Mouse (Mus musculus) stomach, embryonic 14.5 days (tissue): ENCODE measurements around the gene Slc39a13. TPM values are rescaled to one million over a fixed set of nuclear protein-coding genes. Genes with fewer than 3 reads are reported as not detected.
"Not testable (repeated sequence)": the region's sequence is repeated elsewhere in the genome, so short reads cannot be mapped to it uniquely, and the experiment has no call there.

Experiments
- ATAC-seq: fragments of 200-750 bp; cut with Nextera tagmentation; 2 replicates; pipeline ENCODE4 v1.8.0; 2017; ENCODE audit warnings: low read depth, moderate TSS enrichment; ENCODE audit not compliant: insufficient number of reproducible peaks, insufficient read depth, low FRiP score
- H3K27ac ChIP-seq: fragments of 300-500 bp; sonication (generic); 2 replicates; pipeline ENCODE4 v1.5.1; 2014; ENCODE audit warnings: mild to moderate bottlenecking, low read length, moderate library complexity, mixed read lengths
- H3K27me3 ChIP-seq: fragments of 300-500 bp; sonication (generic); 2 replicates; pipeline ENCODE4 v1.6.1; 2014; ENCODE audit warnings: low read length, control low read depth, mixed read lengths; ENCODE audit not compliant: control insufficient read depth, insufficient read depth
- H3K36me3 ChIP-seq: fragments of 300-500 bp; sonication (generic); 2 replicates; pipeline ENCODE4 v1.6.1; 2014; ENCODE audit warnings: mild to moderate bottlenecking, control low read depth, low read length, moderate library complexity, mixed read lengths; ENCODE audit not compliant: control insufficient read depth, insufficient read depth
- H3K4me1 ChIP-seq: fragments of 300-500 bp; sonication (generic); 2 replicates; pipeline ENCODE4 v1.6.1; 2014; ENCODE audit warnings: low read length, control low read depth, mixed read lengths; ENCODE audit not compliant: control insufficient read depth, insufficient read depth
- H3K4me2 ChIP-seq: fragments of 300-500 bp; sonication (generic); replicated peaks from 2 replicates; pipeline ENCODE4 v1.6.1; 2014; ENCODE audit warnings: low read depth, low read length, control low read depth
- H3K4me3 ChIP-seq: fragments of 300-500 bp; sonication (generic); 2 replicates; pipeline ENCODE4 v1.5.1; 2014; ENCODE audit warnings: low read depth, low read length, control low read depth
- H3K9ac ChIP-seq: fragments of 300-500 bp; sonication (generic); replicated peaks from 2 replicates; pipeline ENCODE4 v1.6.1; 2014; ENCODE audit warnings: low read depth, mild to moderate bottlenecking, control low read depth, low read length, moderate library complexity, mixed read lengths
- H3K9me3 ChIP-seq: fragments of 300-500 bp; sonication (generic); 2 replicates; pipeline ENCODE4 v1.6.1; 2016; ENCODE audit warnings: low read depth, low read length, control low read depth; ENCODE audit not compliant: control insufficient read depth
- WGBS: fragments of 180-500 bp; shearing (Covaris S2); extraction: QIAGEN DNeasy Blood & Tissue Kit; methylation state at CpG from one replicate; pipeline ENCODE4 v1.1.7; 2014; 5-methylcytosine and 5-hydroxymethylcytosine counted together
- polyA plus RNA-seq: library from polyadenylated mRNA; unstranded; fragments of >200 nt; fragmentation: Nextera tagmentation; extraction: Ambion mirVana; gene quantifications from 2 replicates; pipeline ENCODE4 v1.2.1, GENCODE M21; 2014

Slc39a13 gene
- polyA plus RNA-seq, 1 experiment from 2014 or later, result 45.8 TPM

- H3K27ac ChIP-seq, H3K4me1 ChIP-seq, H3K27me3 ChIP-seq, H3K9ac ChIP-seq, ATAC-seq, H3K9me3 ChIP-seq, H3K4me3 ChIP-seq, H3K4me2 ChIP-seq: not testable (repeated sequence)
- 97% methylated on average over 7 of the region's 7 CpGs for WGBS
- peaks cover 18% of the 10 kb centered on the region; the same call in 1 of the 2 replicates for H3K36me3 ChIP-seq
These were observed 48.0 kb downstream of the Slc39a13 start for GRCm38 (mm10) chr2:91022266-91022665.

DNA sequence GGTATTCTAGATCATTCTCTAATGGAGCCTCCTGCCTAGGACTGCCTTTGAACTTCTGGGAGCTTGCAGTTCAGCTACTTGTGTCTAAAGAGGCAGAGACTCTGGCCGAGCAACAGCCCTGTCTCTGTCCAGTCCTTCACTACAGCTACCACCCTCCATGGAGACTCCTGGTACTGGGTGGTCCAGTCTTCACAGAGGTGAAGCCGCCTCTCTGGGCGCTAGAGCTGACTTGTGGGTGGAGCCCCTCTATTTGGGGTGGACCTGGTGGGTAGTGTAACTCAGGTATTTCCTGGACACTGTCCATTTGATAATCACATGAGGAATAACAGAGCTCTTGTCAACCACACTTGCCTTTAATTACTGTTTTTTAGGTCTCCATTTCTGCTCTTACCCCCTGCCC is 50.3 kb downstream of the Slc39a13 start:
- ATAC-seq, result no peak
- H3K4me3 ChIP-seq, result no peak overlapping the region

DNA sequence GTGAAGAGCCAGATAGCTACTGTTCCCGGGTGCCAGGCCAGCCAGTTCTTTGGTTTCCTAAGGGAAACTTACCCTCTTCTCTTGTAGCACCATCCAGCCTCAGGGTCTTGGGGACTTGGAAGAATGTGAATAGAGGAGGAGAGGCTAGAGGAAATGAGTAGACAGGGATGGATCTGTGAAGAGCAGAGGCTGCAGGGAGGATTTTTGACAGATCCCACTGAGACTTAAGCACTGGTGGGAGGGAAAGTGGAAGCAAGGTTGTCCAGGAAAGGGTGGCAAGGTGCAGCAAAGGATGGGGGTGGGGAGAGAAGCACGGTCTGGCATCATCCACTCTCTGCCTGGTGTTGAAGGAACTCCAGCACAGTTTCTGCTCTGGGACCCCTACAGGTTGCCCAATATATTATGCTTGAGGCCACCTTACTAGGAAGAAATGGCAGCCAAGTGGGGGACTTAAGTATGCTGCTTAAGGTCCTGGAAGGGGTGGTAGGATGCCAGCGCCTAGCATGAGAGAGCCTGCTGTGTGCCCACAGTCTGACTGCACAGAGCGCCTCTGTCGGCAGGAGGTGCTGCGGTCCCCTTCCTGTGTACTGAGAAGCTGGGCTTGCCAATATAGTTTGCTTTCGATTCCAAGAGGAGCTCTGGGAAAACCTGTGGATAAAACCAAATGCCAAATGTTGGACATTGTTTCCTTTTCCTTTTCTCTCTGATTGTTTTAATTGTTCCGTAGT is 52.0 kb downstream of the Slc39a13 start:
- no peak overlapping the region for H3K9ac ChIP-seq
- whole genome bisulfite sequencing, result 82% methylated on average over 8 of the region's 8 CpGs
- H3K9me3 ChIP-seq, result no peaks in the 10 kb centered on the region
- H3K36me3 ChIP-seq, result peaks cover 52% of the 10 kb centered on the region
- no peak for ATAC-seq
- H3K27me3 ChIP-seq, result no peaks in the 10 kb centered on the region
- H3K4me1 ChIP-seq, result no peaks in the 10 kb centered on the region
- H3K27ac ChIP-seq, result no peak overlapping the region
- no peak overlapping the region for H3K4me2 ChIP-seq
- H3K4me3 ChIP-seq, result no peak overlapping the region

More for the DNA sequence above, 50.3 kb downstream of the Slc39a13 start:
- no peak overlapping the region for H3K27ac ChIP-seq
- no peak overlapping the region for H3K9ac ChIP-seq
- no peak overlapping the region for H3K4me2 ChIP-seq
- no peaks in the 10 kb centered on the region for H3K4me1 ChIP-seq
- peaks cover 37% of the 10 kb centered on the region for H3K36me3 ChIP-seq
- H3K9me3 ChIP-seq, result no peaks in the 10 kb centered on the region
- WGBS, result 90% methylated on average over 3 of the region's 3 CpGs
- no peaks in the 10 kb centered on the region for H3K27me3 ChIP-seq

DNA sequence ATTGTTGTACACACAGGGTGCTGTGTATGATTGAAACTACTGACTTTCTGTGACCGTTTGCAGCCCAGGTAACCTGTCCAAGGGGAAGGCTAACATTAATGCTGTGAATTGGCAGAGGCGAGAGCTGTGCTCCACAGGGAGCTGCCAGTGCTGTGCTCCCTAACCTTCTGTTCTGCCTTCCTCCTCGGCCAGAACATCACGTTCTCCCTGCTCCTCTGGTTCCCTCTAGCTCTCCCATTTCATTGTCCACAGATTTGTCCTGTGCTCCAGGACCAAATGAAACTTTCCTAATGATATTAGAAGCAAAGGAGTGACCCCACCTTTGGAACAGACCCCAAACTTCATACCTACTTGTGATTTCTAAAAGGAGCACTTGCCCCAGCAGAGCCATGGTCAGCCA is 54.8 kb downstream of the Slc39a13 start:
- no peaks in the 10 kb centered on the region for H3K4me1 ChIP-seq
- no peak for ATAC-seq
- no peaks in the 10 kb centered on the region for H3K27me3 ChIP-seq
- no peaks in the 10 kb centered on the region for H3K9me3 ChIP-seq
- peaks cover 71% of the 10 kb centered on the region for H3K36me3 ChIP-seq
- 91% methylated on average over 4 of the region's 4 CpGs for WGBS
- H3K9ac ChIP-seq, result no peak overlapping the region
- H3K27ac ChIP-seq, result no peak overlapping the region
- no peak overlapping the region for H3K4me3 ChIP-seq
- H3K4me2 ChIP-seq, result no peak overlapping the region

DNA sequence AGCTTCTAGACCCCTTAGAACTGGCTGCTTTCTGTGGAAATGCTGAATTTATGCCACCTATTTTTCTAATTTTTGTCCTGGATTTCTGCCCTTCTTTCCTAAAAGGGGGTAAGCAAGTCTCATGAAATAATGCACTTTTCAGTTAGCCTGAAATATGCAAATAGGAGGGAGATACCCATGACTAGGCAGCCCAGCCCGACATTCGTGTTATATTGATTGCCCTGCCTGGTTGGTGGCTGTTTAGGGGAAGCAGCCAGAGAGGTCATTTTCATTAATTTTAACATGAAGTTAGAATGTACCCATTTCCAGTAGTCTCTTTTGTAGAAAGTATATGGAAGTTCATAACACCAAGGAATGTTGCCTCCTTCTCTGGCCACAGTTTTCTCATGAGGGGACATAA is 56.3 kb downstream of the Slc39a13 start:
- no peaks in the 10 kb centered on the region for H3K4me1 ChIP-seq
- no peaks in the 10 kb centered on the region for H3K27me3 ChIP-seq
- no peak for ATAC-seq
- H3K9ac ChIP-seq, result no peak overlapping the region
- H3K4me2 ChIP-seq, result no peak overlapping the region
- no peaks in the 10 kb centered on the region for H3K9me3 ChIP-seq
- H3K36me3 ChIP-seq, result peaks cover 80% of the 10 kb centered on the region
- whole genome bisulfite sequencing, result 83% methylated on average over 2 of the region's 2 CpGs
- no peak overlapping the region for H3K4me3 ChIP-seq
- H3K27ac ChIP-seq, result no peak overlapping the region

Other genes with a start within 250 kb of the Slc39a13 start
- 226 and 234 TPM in 2 replicates for gene Mtch2, start 223.3 kb downstream of the Slc39a13 start, polyA plus RNA-seq
- gene C1qtnf4, start 184.6 kb downstream of the Slc39a13 start, polyA plus RNA-seq, result 10.8 and 12.9 TPM in 2 replicates
- 30.3 and 37.0 TPM in 2 replicates for gene Kbtbd4, start 165.7 kb downstream of the Slc39a13 start, polyA plus RNA-seq
- gene Ndufs3, start 165.6 kb downstream of the Slc39a13 start, polyA plus RNA-seq, result 216 and 220 TPM in 2 replicates
- gene Celf1, start 130.0 kb downstream of the Slc39a13 start, polyA plus RNA-seq, result 71.0 and 75.1 TPM in 2 replicates
- 1.3 and 1.6 TPM in 2 replicates for gene Rapsn, start 34.8 kb downstream of the Slc39a13 start, polyA plus RNA-seq
- 302 and 313 TPM in 2 replicates for gene Psmc3, start 16.4 kb downstream of the Slc39a13 start, polyA plus RNA-seq
- 6.0 and 6.1 TPM in 2 replicates for gene Spi1, start 12.0 kb upstream of the Slc39a13 start, polyA plus RNA-seq
- 0.35 and 0.42 TPM in 2 replicates for gene Mybpc3, start 47.7 kb upstream of the Slc39a13 start, polyA plus RNA-seq
- gene Madd, start 113.4 kb upstream of the Slc39a13 start, polyA plus RNA-seq, result 11.8 and 19.7 TPM in 2 replicates
- gene Nr1h3, start 132.4 kb upstream of the Slc39a13 start, polyA plus RNA-seq, result 0.36 and 1.4 TPM in 2 replicates
- 26.5 and 32.3 TPM in 2 replicates for gene Acp2, start 132.5 kb upstream of the Slc39a13 start, polyA plus RNA-seq
- 19.9 and 22.7 TPM in 2 replicates for gene Ddb2, start 166.6 kb upstream of the Slc39a13 start, polyA plus RNA-seq
- gene Pacsin3, start 185.5 kb upstream of the Slc39a13 start, polyA plus RNA-seq, result 40.9 and 44.4 TPM in 2 replicates
- 65.1 and 75.7 TPM in 2 replicates for gene Arfgap2, start 194.6 kb upstream of the Slc39a13 start, polyA plus RNA-seq